Mouse (Mus musculus) cortical plate, adult 2 months (tissue): ENCODE data around the gene Hoxa2. TPM values are rescaled to one million over a fixed set of nuclear protein-coding genes. Genes with fewer than 3 reads are reported as not detected.

Source experiments
- H3K27ac ChIP-seq: fragments of 200-500 bp; 2 replicates; pipeline ENCODE4 v1.5.1; 2012; ENCODE audit warnings: low read length, control low read depth, inconsistent platforms; ENCODE audit not compliant: insufficient read depth
- H3K4me1 ChIP-seq: fragments of 200-500 bp; 2 replicates; pipeline ENCODE4 v1.6.1; 2011; ENCODE audit warnings: low read length; ENCODE audit not compliant: control insufficient read depth, insufficient read depth
- H3K4me3 ChIP-seq: fragments of 200-500 bp; 2 replicates; pipeline ENCODE4 v1.5.1; 2011; ENCODE audit warnings: mild to moderate bottlenecking, low read length, control low read depth; ENCODE audit not compliant: insufficient read depth
- CTCF ChIP-seq: fragments of 200-500 bp; IDR thresholded peaks from 2 replicates; pipeline ENCODE4 v1.5.1; 2011; ENCODE audit warnings: mild to moderate bottlenecking, control low read depth, low read length; ENCODE audit not compliant: insufficient read depth; ENCODE audit errors: extremely low read depth
- POLR2A ChIP-seq: fragments of 200-500 bp; IDR thresholded peaks from 2 replicates; pipeline ENCODE4 v1.6.1; 2011; ENCODE audit warnings: mild to moderate bottlenecking, low read length, control low read depth; ENCODE audit not compliant: insufficient read depth; ENCODE audit errors: extremely low read depth
- polyA plus RNA-seq: library from polyadenylated mRNA; depleted of rRNA; stranded (reverse); fragments of >200 nt; gene quantifications from 2 replicates; pipeline ENCODE4 v1.2.3, GENCODE M21; 2012

The Hoxa2 gene
- polyA plus RNA-seq, 1 experiment, result not detected

GRCm38 (mm10) chr6:52165441-52166370 lies 1.1 kb upstream of the Hoxa2 start:
- Histone ChIP-seq H3K27ac (no peak overlapping the region), H3K4me3 (no peak overlapping the region), H3K4me1 (no peaks in the 10 kb centered on the region)
- TF ChIP-seq CTCF, result no peak
- no peak for TF ChIP-seq POLR2A

GRCm38 (mm10) chr6:52164051-52164625 lies 493 bp downstream of the Hoxa2 start:
- no peak overlapping the region for H3K27ac ChIP-seq
- no peak overlapping the region for H3K4me3 ChIP-seq
- no peak for TF ChIP-seq POLR2A
- no peaks in the 10 kb centered on the region for H3K4me1 ChIP-seq

- no peak for TF ChIP-seq CTCF
- TF ChIP-seq POLR2A, result no peak
- no peak overlapping the region for H3K4me3 ChIP-seq
- H3K27ac ChIP-seq, result no peak overlapping the region
- no peaks in the 10 kb centered on the region for H3K4me1 ChIP-seq
These were observed 1.1 kb downstream of the Hoxa2 start for GRCm38 (mm10) chr6:52163366-52164031.

- Histone ChIP-seq H3K4me3 (no peak overlapping the region), H3K4me1 (no peaks in the 10 kb centered on the region), H3K27ac (no peak overlapping the region)
- TF ChIP-seq POLR2A, result no peak
- no peak for TF ChIP-seq CTCF
These were observed 1.8 kb downstream of the Hoxa2 start for GRCm38 (mm10) chr6:52162611-52163365.

- TF ChIP-seq POLR2A, result no peak
- no peak for TF ChIP-seq CTCF
- Histone ChIP-seq H3K4me3 (no peak overlapping the region), H3K4me1 (no peaks in the 10 kb centered on the region), H3K27ac (no peak overlapping the region)
These were observed 2.6 kb downstream of the Hoxa2 start for GRCm38 (mm10) chr6:52162093-52162380.

- Histone ChIP-seq H3K4me1 (no peaks in the 10 kb centered on the region), H3K4me3 (no peak overlapping the region), H3K27ac (no peak overlapping the region)
- TF ChIP-seq CTCF (no peak), POLR2A (no peak)
These were observed 3.1 kb downstream of the Hoxa2 start for GRCm38 (mm10) chr6:52161336-52162092.

GRCm38 (mm10) chr6:52160511-52161335 lies 3.9 kb downstream of the Hoxa2 start:
- Histone ChIP-seq H3K4me3 (no peak overlapping the region), H3K4me1 (no peaks in the 10 kb centered on the region), H3K27ac (no peak overlapping the region)
- TF ChIP-seq POLR2A, result no peak
- TF ChIP-seq CTCF, result no peak

- TF ChIP-seq CTCF (no peak), POLR2A (no peak)
- H3K4me3 ChIP-seq, result no peak overlapping the region
- H3K4me1 ChIP-seq, result no peaks in the 10 kb centered on the region
- no peak overlapping the region for H3K27ac ChIP-seq
These were observed 4.7 kb downstream of the Hoxa2 start for GRCm38 (mm10) chr6:52159979-52160378.
